Mouse (Mus musculus) ovary, adult 2 months (tissue): ENCODE measurements around the gene Serpinb3d. TPM values are rescaled to one million over a fixed set of nuclear protein-coding genes. Genes with fewer than 3 reads are reported as not detected.

Source experiments
- polyA plus RNA-seq: library from polyadenylated mRNA; depleted of rRNA; stranded (reverse); fragments of >200 nt; gene quantifications from 2 replicates; pipeline ENCODE4 v1.2.3, GENCODE M21; 2012; rRNA removed

The Serpinb3d gene
- polyA plus RNA-seq: not detected in 2 replicates

DNA sequence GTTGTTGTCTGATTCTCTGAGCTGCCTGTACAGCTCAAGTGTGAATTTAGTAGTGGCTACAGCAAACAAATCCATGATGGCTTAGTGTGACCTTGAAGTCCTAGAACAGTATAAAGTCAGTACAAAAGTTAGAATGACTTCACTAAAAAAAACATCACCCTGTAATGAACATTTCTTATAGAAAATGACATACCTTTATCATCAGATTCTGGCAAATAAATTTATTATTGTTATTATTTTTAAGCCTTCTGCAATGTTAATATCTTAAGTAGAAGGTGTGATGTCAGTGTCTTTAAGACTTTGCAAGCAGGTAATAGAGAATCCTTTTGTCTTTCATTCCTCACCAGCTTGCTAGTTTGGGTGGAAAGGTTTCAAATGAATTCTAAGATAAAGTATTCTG is at the start of gene Serpinb3d:
TSS of gene Serpinb3d (minus strand) at position 101 of the 400 bp plus-strand sequence.

DNA sequence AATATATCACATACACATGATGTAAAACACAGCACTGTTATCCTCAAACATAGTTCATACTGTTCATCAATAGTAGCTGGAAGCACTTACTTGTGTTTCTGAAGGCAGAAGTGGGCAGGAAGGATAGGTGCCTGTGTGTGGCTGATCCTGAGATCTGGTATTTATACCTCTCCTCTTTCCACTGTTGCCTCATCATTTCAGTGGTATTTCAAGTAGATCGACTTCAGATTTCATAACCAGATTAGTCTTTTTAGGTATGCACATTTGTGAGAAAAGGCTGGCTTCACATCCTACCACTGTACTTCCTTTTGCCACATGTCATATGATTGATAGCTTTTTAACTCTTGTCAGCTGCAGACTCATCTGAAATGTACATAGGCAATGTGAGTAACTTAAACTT is 31.1 kb downstream of the Serpinb3d start, which contains the start of gene Serpinb3a:
TSS of gene Serpinb3a (minus strand) at position 101 of the 400 bp plus-strand sequence.

Other genes with a start within 250 kb of the Serpinb3d start
- 0.05 and 0.06 TPM in 2 replicates for gene Serpinb5, start 222.3 kb downstream of the Serpinb3d start, polyA plus RNA-seq
- gene Serpinb12, start 149.1 kb downstream of the Serpinb3d start, polyA plus RNA-seq: 0.18 TPM in 1 of 2 replicates, not detected in the other
- not detected in 2 replicates for gene Serpinb13, start 102.5 kb downstream of the Serpinb3d start, polyA plus RNA-seq
- gene Serpinb3a, start 31.2 kb downstream of the Serpinb3d start, polyA plus RNA-seq: not detected in 2 replicates
- gene Serpinb3b, start 194.9 kb upstream of the Serpinb3d start, polyA plus RNA-seq: not detected in 2 replicates
- not detected in 2 replicates for gene Serpinb3c, start 194.9 kb upstream of the Serpinb3d start, polyA plus RNA-seq